Mouse (Mus musculus): ENCODE measurements around the gene Dcp1b.

GRCm38 (mm10) chr6:119227001-119227400, 51.9 kb downstream of the Dcp1b start:
- TF ChIP-seq CTCF (IDR thresholded peaks at IDR 0.05; ENCODE audit: control insufficient read depth, insufficient read depth, insufficient read length) (no peak), FOSL1 (IDR thresholded peaks at IDR 0.05; ENCODE audit: insufficient read depth, low read length, poor library complexity, severe bottlenecking) (no peak)
